Mouse (Mus musculus): ENCODE measurements around the gene Slc38a4.

GRCm38 (mm10) chr15:97055794-97056193 is at the start of gene Slc38a4:
- TF ChIP-seq POLR2A (IDR thresholded peaks at IDR 0.05; ENCODE audit: low read depth, low read length) (no peak), CTCF (IDR thresholded peaks at IDR 0.05; ENCODE audit: extremely low read depth, insufficient read length, insufficient replicate concordance, low read depth, low read length) (no peak)
